Mouse (Mus musculus) MEL (cell line): ENCODE data around the gene Basp1.

ENCODE experiments used
- BHLHE40 ChIP-seq: IDR thresholded peaks from 2 replicates; pipeline ENCODE4 v1.6.1; 2012; ENCODE audit warnings: low read depth, mild to moderate bottlenecking, inconsistent platforms, low read length, improper control_type of control experiment, borderline replicate concordance
- CTCF ChIP-seq, 3 experiments: IDR thresholded peaks in 2 of 3; conservative IDR thresholded peaks in 1 of 3; 2 replicates each; pipeline ENCODE4 v1.5.1; 2011 to 2012; ENCODE audit warnings: low read length in 3 of 3, low read depth in 2 of 3, mild to moderate bottlenecking in 2 of 3, improper control_type of control experiment in 1 of 3, inconsistent platforms in 1 of 3, mixed read lengths in 1 of 3, moderate library complexity in 1 of 3; ENCODE audit not compliant: control insufficient read depth in 1 of 3, insufficient read depth in 1 of 3, poor library complexity in 1 of 3, severe bottlenecking in 1 of 3
- E2F4 ChIP-seq: IDR thresholded peaks from 2 replicates; pipeline ENCODE4 v1.6.1; 2011; ENCODE audit warnings: low read depth, low read length, improper control_type of control experiment, borderline replicate concordance
- EP300 ChIP-seq, 2 experiments: IDR thresholded peaks; 2 replicates each; pipeline ENCODE4 v1.6.1; 2011; ENCODE audit warnings: improper control_type of control experiment in 2 of 2, low read length in 2 of 2, low read depth in 1 of 2, mild to moderate bottlenecking in 1 of 2
- ETS1 ChIP-seq: IDR thresholded peaks from 2 replicates; pipeline ENCODE4 v1.6.1; 2012; ENCODE audit warnings: low read depth, mild to moderate bottlenecking, inconsistent platforms, low read length, improper control_type of control experiment, moderate library complexity
- GABPA ChIP-seq: IDR thresholded peaks from 2 replicates; pipeline ENCODE4 v1.6.1; 2012; ENCODE audit warnings: low read depth, mild to moderate bottlenecking, inconsistent platforms, low read length, improper control_type of control experiment, moderate library complexity
- GATA1 ChIP-seq: IDR thresholded peaks from 2 replicates; pipeline ENCODE4 v1.6.1; 2011; ENCODE audit warnings: low read depth, low read length, improper control_type of control experiment
- JUND ChIP-seq: IDR thresholded peaks from 2 replicates; pipeline ENCODE4 v1.6.1; 2011; ENCODE audit warnings: low read depth, mild to moderate bottlenecking, improper control_type of control experiment, low read length
- MEF2A ChIP-seq: IDR thresholded peaks from 2 replicates; pipeline ENCODE4 v1.6.1; 2014; ENCODE audit warnings: low read depth, mild to moderate bottlenecking, inconsistent platforms, low read length, improper control_type of control experiment; ENCODE audit not compliant: poor library complexity, insufficient replicate concordance, severe bottlenecking; ENCODE audit errors: extremely low read depth
- POLR2AphosphoS2 ChIP-seq: IDR thresholded peaks from 2 replicates; pipeline ENCODE4 v1.6.1; 2011; ENCODE audit warnings: low read length, improper control_type of control experiment

- no peak for TF ChIP-seq CTCF (IDR thresholded peaks at IDR 0.05 in 2 of 3, conservative IDR thresholded peaks at IDR 0.05 in 1 of 3; ENCODE audit: control insufficient read depth in 1 of 3, insufficient read depth in 1 of 3, low read depth in 2 of 3, low read length in 3 of 3, poor library complexity in 1 of 3, severe bottlenecking in 1 of 3)
- no peak for TF ChIP-seq E2F4
- TF ChIP-seq GATA1: no peak
- TF ChIP-seq GABPA: no peak
- no peak for TF ChIP-seq POLR2AphosphoS2
- TF ChIP-seq ETS1: no peak
- no peak for TF ChIP-seq BHLHE40
- TF ChIP-seq JUND: no peak
- no peak for TF ChIP-seq MEF2A
- TF ChIP-seq EP300 (IDR thresholded peaks at IDR 0.05; ENCODE audit: low read depth in 1 of 2, low read length in 2 of 2): no peak
Measured at GRCm38 (mm10) chr15:25453538-25453937, 40.0 kb upstream of the Basp1 start.
